Comparison of ENCODE assay signal across 15 mouse cellular contexts in the genomic region with DNA sequence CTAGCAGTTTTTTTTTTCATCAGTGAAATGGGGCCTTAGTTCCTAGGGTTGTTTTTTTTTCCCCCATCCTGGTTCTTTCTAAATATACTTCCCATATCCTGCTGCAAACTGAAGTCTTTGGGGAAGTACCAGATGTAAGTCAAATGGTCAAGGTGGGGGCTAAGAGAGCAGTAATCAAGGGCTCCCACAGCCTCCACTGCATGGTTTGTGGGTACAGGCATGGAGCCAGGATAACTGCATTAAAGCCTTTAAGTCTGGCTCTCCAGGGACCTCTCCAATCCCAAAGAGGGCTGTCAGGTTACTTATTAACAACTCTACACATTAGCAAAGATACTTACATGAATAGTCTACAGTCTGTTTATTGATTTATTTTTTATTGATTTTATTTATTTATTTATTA.
"Had no signal": no experiment of that assay in that cellular context is flagged by ENCODE, and none has a peak within 500 bp of the region (broad histone marks: within the 10 kb centered on the region; RNA-seq: fewer than 3 reads in every experiment).

No protein-coding gene starts in this region.

- H3K4me3 ChIP-seq: megakaryocyte, embryonic 14.5 days; midbrain, embryonic 12.5 days; midbrain, embryonic 15.5 days; neural tube, embryonic 12.5 days; stomach, embryonic 15.5 days had no signal

- H3K9ac ChIP-seq: lung, embryonic 14.5 days; midbrain, embryonic 12.5 days; midbrain, embryonic 15.5 days; neural tube, embryonic 12.5 days; stomach, embryonic 15.5 days had no signal

- H3K4me1 ChIP-seq: midbrain, embryonic 12.5 days; neural tube, embryonic 12.5 days; stomach, embryonic 15.5 days had no signal

- H3K27ac ChIP-seq: macrophage; midbrain, embryonic 12.5 days; midbrain, embryonic 15.5 days; neural tube, embryonic 12.5 days; stomach, embryonic 15.5 days; stomach, postnatal 0 days had no signal

- H3K9me3 ChIP-seq: megakaryocyte, embryonic 14.5 days; midbrain, embryonic 12.5 days; midbrain, embryonic 15.5 days; neural tube, embryonic 12.5 days; stomach, embryonic 15.5 days had no signal

- DNase-seq: lung, adult 18-20 months; lung, embryonic 14.5 days; lung, postnatal 10 days; lung, postnatal 36 days; right cerebral cortex, postnatal 14 days; thymus, adult 2 months; thymus, postnatal 25 days; thymus, postnatal 4 days had no signal

- H3K27me3 ChIP-seq: megakaryocyte, embryonic 14.5 days; midbrain, embryonic 12.5 days; midbrain, embryonic 15.5 days; neural tube, embryonic 12.5 days; stomach, embryonic 15.5 days had no signal

- H3K4me2 ChIP-seq: lung, embryonic 14.5 days; midbrain, embryonic 12.5 days; midbrain, embryonic 15.5 days; neural tube, embryonic 12.5 days; stomach, embryonic 15.5 days had no signal

- ATAC-seq: midbrain, embryonic 15.5 days had no signal

- H3K36me3 ChIP-seq: midbrain, embryonic 12.5 days; midbrain, embryonic 15.5 days; neural tube, embryonic 12.5 days; stomach, embryonic 15.5 days had no signal
